Mouse (Mus musculus) midbrain, embryonic 16.5 days (tissue): ENCODE data around the gene Atm. TPM values are rescaled to one million over a fixed set of nuclear protein-coding genes. Genes with fewer than 3 reads are reported as not detected.

Source experiments
- ATAC-seq: fragments of 200-750 bp; cut with Nextera tagmentation; 2 replicates; pipeline ENCODE4 v1.8.0; 2017; ENCODE audit warnings: moderate TSS enrichment
- H3K27ac ChIP-seq: fragments of 300-500 bp; sonication (generic); 2 replicates; pipeline ENCODE4 v1.5.1; 2014; ENCODE audit warnings: mild to moderate bottlenecking, low read length, mixed read lengths
- H3K27me3 ChIP-seq: fragments of 300-500 bp; sonication (generic); 2 replicates; pipeline ENCODE4 v1.6.1; 2014; ENCODE audit warnings: low read depth, low read length, mixed read lengths; ENCODE audit not compliant: control insufficient read depth, insufficient read depth
- H3K36me3 ChIP-seq: fragments of 300-500 bp; sonication (generic); 2 replicates; pipeline ENCODE4 v1.6.1; 2014; ENCODE audit warnings: mild to moderate bottlenecking, low read length, moderate library complexity, mixed read lengths; ENCODE audit not compliant: control insufficient read depth, insufficient read depth
- H3K4me1 ChIP-seq: fragments of 300-500 bp; sonication (generic); 2 replicates; pipeline ENCODE4 v1.6.1; 2014; ENCODE audit warnings: mild to moderate bottlenecking, low read length, mixed read lengths; ENCODE audit not compliant: control insufficient read depth, insufficient read depth
- H3K4me2 ChIP-seq: fragments of 300-500 bp; sonication (generic); 2 replicates; pipeline ENCODE4 v1.6.1; 2014; ENCODE audit warnings: mild to moderate bottlenecking, low read length, mixed read lengths
- H3K4me3 ChIP-seq: fragments of 300-500 bp; sonication (generic); 2 replicates; pipeline ENCODE4 v1.5.1; 2014; ENCODE audit warnings: low read depth, mild to moderate bottlenecking, low read length, moderate library complexity, mixed read lengths
- H3K9ac ChIP-seq: fragments of 300-500 bp; sonication (generic); 2 replicates; pipeline ENCODE4 v1.6.1; 2014; ENCODE audit warnings: low read depth, low read length, mixed read lengths
- H3K9me3 ChIP-seq: fragments of 300-500 bp; sonication (generic); replicated peaks from 2 replicates; pipeline ENCODE4 v1.6.1; 2014; ENCODE audit warnings: mild to moderate bottlenecking, low read length, mixed read lengths; ENCODE audit not compliant: control insufficient read depth, poor library complexity, severe bottlenecking
- WGBS: fragments of 180-500 bp; shearing (Covaris S2); extraction: QIAGEN DNeasy Blood & Tissue Kit; methylation state at CpG from one replicate; pipeline ENCODE4 v1.1.7; 2014; 5-methylcytosine and 5-hydroxymethylcytosine counted together
- polyA plus RNA-seq: library from polyadenylated mRNA; unstranded; fragments of >200 nt; fragmentation: Nextera tagmentation; extraction: Ambion mirVana; gene quantifications from 2 replicates; pipeline ENCODE4 v1.2.1, GENCODE M21; 2015

Atm gene
- polyA plus RNA-seq, 1 experiment from 2014 or later: 6.6 TPM

DNA sequence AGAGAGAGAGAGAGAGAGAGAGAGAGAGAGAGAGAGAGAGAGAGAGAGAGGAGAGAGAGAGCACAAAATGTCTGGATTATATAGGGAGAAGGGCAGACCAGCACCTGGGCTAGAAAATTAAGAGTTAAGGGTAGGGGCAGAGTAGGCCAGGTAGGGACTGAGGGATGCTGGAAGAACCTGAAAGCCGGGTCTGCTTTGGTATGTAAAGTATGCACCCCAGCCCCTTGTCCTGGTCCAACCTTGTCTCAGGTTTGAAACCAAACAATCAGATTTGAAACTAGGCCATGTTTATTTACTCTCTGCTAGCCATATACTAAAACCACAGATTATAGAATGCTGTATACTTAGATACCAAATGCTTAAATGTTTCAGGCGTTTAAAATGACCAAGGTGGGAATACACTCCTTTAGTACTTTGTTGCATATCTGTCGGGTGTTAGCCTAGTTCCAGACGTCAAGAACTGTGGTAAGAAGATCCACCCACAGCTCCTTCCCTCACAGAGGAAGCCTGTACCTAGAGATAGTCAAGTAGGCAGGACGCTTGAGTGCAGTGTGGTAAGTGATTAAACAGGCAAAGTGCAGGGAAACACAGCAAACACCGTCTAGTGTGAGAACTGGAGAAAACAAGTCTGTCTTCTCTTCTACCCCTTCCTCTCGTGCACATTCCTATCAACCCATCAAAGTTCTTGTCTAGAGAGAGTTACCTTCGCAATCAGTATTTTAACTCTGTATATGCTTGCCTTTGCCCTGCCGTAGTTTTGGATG lies 114.2 kb downstream of the Atm start:
- no peaks in the 10 kb centered on the region for H3K27me3 ChIP-seq
- no peaks in the 10 kb centered on the region for H3K36me3 ChIP-seq
- no peak overlapping the region for H3K9ac ChIP-seq
- H3K27ac ChIP-seq: no peak overlapping the region
- H3K4me2 ChIP-seq: no peak overlapping the region
- no peak overlapping the region for H3K4me3 ChIP-seq
- H3K4me1 ChIP-seq: no peaks in the 10 kb centered on the region
- 83% methylated on average over 9 of the region's 9 CpGs for WGBS
- H3K9me3 ChIP-seq: no peaks in the 10 kb centered on the region
- ATAC-seq: no peak

DNA sequence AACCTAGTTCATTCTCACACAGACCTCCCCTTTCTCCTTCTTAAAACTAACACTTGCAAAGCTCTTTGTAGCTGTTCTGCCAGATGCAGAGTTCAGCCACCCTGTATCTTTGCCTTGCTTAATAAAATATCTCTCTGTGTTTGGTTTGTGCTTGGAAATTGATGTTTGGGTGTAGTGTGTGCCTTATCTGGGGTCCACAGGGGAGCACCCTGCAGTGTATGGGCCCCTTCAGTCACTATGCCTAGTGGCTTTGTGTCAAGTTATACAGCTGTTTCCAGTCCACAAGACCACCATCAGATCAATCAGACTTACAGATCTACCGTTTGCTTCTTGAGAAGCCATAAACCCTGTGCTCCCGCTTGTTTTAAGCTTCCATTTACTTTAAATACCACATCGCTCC lies 127.1 kb downstream of the Atm start:
- no peak overlapping the region for H3K4me2 ChIP-seq
- no peak overlapping the region for H3K27ac ChIP-seq
- WGBS: 89% methylated on average over 3 of the region's 3 CpGs
- no peak for ATAC-seq
- H3K4me1 ChIP-seq: peaks cover 7% of the 10 kb centered on the region
- H3K27me3 ChIP-seq: no peaks in the 10 kb centered on the region
- H3K9ac ChIP-seq: no peak overlapping the region
- H3K4me3 ChIP-seq: no peak overlapping the region
- no peaks in the 10 kb centered on the region for H3K9me3 ChIP-seq
- no peaks in the 10 kb centered on the region for H3K36me3 ChIP-seq

DNA sequence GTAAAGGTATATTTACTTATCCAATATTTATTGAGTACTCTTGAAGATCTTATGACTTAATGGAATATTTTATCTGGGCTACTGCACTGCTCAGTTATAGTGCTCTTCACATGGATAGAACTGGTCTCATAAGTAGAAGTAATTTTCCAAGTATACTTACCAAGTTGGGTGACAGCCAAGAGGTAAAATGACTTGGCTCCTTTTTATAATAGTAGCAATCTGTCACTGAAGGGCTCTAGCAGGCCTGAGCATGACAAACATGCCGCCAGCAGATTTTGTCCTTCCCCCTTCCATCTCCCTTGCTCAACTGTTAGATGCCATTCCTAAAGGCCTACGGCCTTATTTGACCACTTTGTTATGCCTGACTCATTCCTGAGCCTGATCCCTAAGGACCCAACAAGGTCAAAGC lies 127.6 kb downstream of the Atm start:
- Histone ChIP-seq H3K27me3 (no peaks in the 10 kb centered on the region), H3K27ac (no peak overlapping the region), H3K4me2 (no peak overlapping the region), H3K4me1 (peaks cover 9% of the 10 kb centered on the region), H3K36me3 (no peaks in the 10 kb centered on the region), H3K9me3 (no peaks in the 10 kb centered on the region), H3K9ac (no peak overlapping the region), H3K4me3 (no peak overlapping the region)
- 78% methylated on average over 2 of the region's 2 CpGs for WGBS
- ATAC-seq: no peak

DNA sequence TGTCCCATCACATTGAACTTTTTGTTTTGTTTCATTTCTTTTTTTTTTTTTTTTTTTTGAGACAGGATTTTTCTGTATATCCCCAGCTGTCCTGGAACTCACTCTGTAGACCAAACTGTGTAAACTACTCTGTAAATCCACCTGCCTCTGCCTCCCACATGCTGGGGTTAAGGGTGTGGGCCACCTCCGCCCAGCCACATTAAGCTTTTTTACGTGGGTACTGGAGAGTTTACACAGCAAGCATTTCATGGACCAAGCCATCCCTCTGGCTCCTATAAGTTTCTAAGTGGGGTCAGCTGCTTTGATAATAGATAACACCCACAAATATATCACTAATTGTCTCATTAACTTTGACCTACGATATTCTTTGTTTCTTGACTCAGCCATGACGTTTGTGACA lies 128.0 kb downstream of the Atm start:
- Histone ChIP-seq H3K27ac (no peak overlapping the region), H3K9ac (no peak overlapping the region), H3K4me1 (peaks cover 9% of the 10 kb centered on the region), H3K27me3 (no peaks in the 10 kb centered on the region), H3K9me3 (no peaks in the 10 kb centered on the region), H3K4me3 (no peak overlapping the region), H3K36me3 (no peaks in the 10 kb centered on the region), H3K4me2 (no peak overlapping the region)
- WGBS: 87% methylated on average over 4 of the region's 4 CpGs
- no peak for ATAC-seq

DNA sequence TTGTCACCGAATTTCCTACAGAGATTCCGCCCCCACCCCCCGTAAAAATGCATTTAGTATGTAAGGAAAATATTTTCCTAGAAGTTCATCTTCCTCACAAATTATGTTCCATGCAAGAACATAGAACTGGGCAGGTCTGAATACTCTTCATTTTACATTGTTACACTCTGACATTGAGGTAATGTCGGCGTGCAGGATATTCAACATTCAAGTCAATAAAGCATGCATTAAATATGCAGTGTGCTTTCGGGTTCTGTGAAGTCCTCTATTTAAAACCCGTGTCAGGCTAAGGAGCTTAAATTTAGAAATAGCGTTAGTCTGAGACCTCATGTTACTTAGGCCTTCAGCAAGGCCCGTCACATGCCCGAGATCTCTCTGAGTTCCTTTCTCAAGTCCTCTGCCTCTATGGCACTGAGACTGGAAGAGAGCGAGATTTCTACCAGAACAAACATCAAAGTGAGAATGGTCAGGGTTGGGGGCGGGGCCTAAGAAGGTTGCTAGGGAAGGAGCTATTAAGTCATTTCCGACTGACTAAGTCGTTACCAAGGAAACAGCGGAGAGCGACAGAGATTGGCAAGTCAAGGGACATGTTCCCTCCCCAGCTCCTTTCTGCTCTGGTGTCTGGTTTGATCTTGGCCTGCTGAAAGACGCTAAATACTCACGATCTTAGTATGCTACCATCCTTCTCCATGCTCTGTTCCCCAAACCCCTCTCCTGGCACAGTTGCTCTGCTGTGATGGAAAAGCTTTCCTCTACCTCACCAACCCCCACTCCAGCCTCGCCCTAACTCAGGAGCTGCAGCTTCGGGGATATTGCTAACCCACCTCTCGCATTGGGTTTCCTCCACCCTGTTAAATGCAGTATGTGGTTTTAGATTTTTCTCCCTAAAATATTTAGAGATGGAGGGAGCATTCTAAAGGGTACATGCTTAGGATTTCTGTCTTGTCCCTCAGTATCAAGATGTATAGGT lies 131.5 kb downstream of the Atm start:
- Histone ChIP-seq H3K27ac (peak overlapping the region; percentile 93), H3K4me1 (peaks cover 9% of the 10 kb centered on the region), H3K27me3 (no peaks in the 10 kb centered on the region), H3K9me3 (no peaks in the 10 kb centered on the region), H3K36me3 (no peaks in the 10 kb centered on the region), H3K4me2 (peak overlapping the region; percentile 65), H3K9ac (peak overlapping the region; percentile 63), H3K4me3 (peak overlapping the region; percentile 41)
- peak; percentile 97 for ATAC-seq
- 18% methylated on average over 21 of the region's 21 CpGs for WGBS

DNA sequence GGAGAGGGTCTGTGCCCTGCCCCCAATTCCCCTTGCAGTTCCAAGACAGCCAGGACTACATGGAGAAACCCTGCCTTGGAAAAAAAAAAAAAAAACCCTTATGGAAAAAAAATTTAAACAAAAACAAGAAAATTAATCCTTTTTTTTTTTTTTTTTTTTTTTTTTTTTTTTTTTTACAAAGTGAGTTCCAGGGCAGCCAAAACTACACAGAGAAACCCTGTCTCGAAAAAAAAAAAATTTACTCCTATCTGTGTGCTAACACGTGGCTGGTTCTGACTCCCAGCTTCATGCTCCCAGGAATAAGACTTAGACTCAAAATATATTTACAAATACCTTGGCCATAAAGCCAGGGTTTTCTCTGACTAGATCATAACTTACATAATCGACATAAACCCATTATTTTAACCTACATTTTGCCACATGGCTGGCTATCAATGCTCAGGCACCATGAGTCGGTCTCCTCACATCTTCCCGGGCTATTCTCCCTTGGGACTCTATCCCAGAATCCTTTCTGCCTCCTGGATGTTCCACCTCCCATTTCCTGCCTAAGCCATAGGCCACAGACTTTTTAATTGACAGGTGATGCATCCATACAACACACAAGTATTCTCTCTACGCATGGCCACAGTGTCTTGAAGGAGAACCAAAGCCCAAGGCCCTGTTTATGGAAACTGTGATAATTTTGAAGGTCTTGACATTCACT lies 132.3 kb downstream of the Atm start:
- H3K36me3 ChIP-seq: no peaks in the 10 kb centered on the region
- no peaks in the 10 kb centered on the region for H3K27me3 ChIP-seq
- H3K9me3 ChIP-seq: no peaks in the 10 kb centered on the region
- peak overlapping the region; percentile 93 for H3K27ac ChIP-seq
- 76% methylated on average over 6 of the region's 6 CpGs for WGBS
- ATAC-seq: 0 out of 2 replicates have a peak, but pooled peaks have one; percentile 51
- peak overlapping the region; percentile 65 for H3K4me2 ChIP-seq
- H3K4me3 ChIP-seq: no peak overlapping the region
- H3K9ac ChIP-seq: no peak overlapping the region
- peaks cover 9% of the 10 kb centered on the region for H3K4me1 ChIP-seq

DNA sequence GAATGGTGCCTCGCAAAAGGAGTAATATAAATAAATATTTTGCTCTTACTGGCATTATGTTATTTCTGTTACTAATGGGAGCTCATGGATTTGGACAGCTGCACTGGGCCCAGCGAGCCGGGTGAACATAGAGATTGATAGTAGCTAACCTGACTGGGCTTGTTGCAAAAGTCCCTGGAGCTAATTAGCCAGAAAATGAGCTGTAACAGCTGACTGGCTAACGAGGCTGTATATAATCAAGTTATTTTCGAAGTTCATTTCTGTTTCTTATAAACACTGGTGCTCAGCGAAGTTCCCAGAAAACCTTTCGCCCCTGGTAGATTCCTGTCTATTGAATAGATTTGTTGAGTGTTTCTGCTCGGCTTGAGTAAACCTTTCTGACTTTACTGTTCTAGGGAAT lies 133.5 kb downstream of the Atm start:
- no peak overlapping the region for H3K4me2 ChIP-seq
- peaks cover 9% of the 10 kb centered on the region for H3K4me1 ChIP-seq
- WGBS: 74% methylated on average over 8 of the region's 8 CpGs

DNA sequence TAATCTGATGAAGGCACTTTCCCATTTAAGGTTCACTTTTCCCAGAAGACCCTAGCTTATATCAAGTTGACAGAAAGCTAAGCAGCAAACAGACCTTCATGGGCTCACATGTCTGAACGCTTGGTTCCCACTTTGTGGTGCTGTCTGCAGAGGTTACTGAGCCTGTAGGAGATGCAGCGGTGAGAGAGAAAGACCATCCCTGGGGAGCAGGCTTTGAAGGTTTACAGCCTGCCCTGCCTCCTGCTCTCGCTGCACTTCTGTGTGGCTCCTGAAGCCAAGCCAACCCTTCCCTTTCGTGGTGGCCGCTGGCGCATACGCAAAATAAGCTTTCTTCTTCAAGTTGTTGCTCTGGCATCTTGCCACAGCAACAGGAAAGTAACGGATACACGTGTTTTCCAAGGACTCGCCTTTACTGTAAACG lies 134.2 kb downstream of the Atm start, which contains the start of gene 4930550C14Rik:
Gene 4930550C14Rik (plus strand): TSS at position 35 of the 421 bp plus-strand sequence.
- no peaks in the 10 kb centered on the region for H3K9me3 ChIP-seq
- no peak for ATAC-seq
- no peak within 1 kb of the TSS for H3K27ac ChIP-seq
- H3K4me3 ChIP-seq: no peak within 1 kb of the TSS
- H3K9ac ChIP-seq: no peak within 1 kb of the TSS; the same call in 1 of the 2 replicates
- H3K27me3 ChIP-seq: no peaks in the 10 kb centered on the region
- WGBS: 25% methylated on average over 11 of the region's 11 CpGs
- H3K36me3 ChIP-seq: no peaks in the 10 kb centered on the region
- H3K4me2 ChIP-seq: peak within 1 kb of the TSS; percentile 18; the same call in 1 of the 2 replicates
- H3K4me1 ChIP-seq: peaks cover 9% of the 10 kb centered on the region

More for the DNA sequence above, 133.5 kb downstream of the Atm start:
- Histone ChIP-seq H3K4me3 (no peak overlapping the region), H3K27me3 (no peaks in the 10 kb centered on the region), H3K27ac (no peak overlapping the region), H3K9ac (no peak overlapping the region), H3K9me3 (no peaks in the 10 kb centered on the region), H3K36me3 (no peaks in the 10 kb centered on the region)
- no peak for ATAC-seq
